8 mouse cellular contexts compared by ENCODE assay signal in genomic region chr7:3692382-3692986, GRCm38 (mm10). TPM values are rescaled to one million over a fixed set of nuclear protein-coding genes. Genes with fewer than 3 reads are reported as not detected.
A peak's percentile ranks its signal among the peaks of the same experiment; 100 is the strongest.
DNase-seq lines count a peak whose midpoint lies in the region; ATAC-seq and TF ChIP-seq lines count a peak whose summit lies in the region.

Gene Tsen34 (plus strand): TSS chr7:3692863.

- H3K27me3 ChIP-seq in forebrain, postnatal 0 days (ENCODE audit: insufficient read depth, low read length): no peaks in the 10 kb centered on the region
- no peaks in the 10 kb centered on the region for H3K27me3 ChIP-seq in hindbrain, embryonic 15.5 days
- no peaks in the 10 kb centered on the region for H3K27me3 ChIP-seq in liver, postnatal 0 days (ENCODE audit: insufficient read depth, low read length)

- peak; percentile 56; the same call in 1 of the 2 replicates for ATAC-seq in forebrain, postnatal 0 days
- ATAC-seq in hindbrain, embryonic 15.5 days (ENCODE audit: low FRiP score, low read depth): peak; percentile 1; the same call in 1 of the 2 replicates
- ATAC-seq in liver, postnatal 0 days: peak; percentile 40
- ATAC-seq in activated CD4-positive, CD25-positive, alpha-beta regulatory T cell, adult 4 months: no peak

- H3K4me1 ChIP-seq in ES-E14 (ENCODE audit: control insufficient read depth in 2 of 2, insufficient read depth in 2 of 2, low read length in 2 of 2, poor library complexity in 1 of 2): 0 out of 4 replicates have a peak, but pooled peaks cover 0 to 2% of the 10 kb centered on the region in 2 experiments
- peaks cover 12% of the 10 kb centered on the region; the same call in 1 of the 2 replicates for H3K4me1 ChIP-seq in forebrain, postnatal 0 days (ENCODE audit: insufficient read depth)
- H3K4me1 ChIP-seq in hindbrain, embryonic 15.5 days (replicated peaks): peaks cover 33% of the 10 kb centered on the region
- peaks cover 19% of the 10 kb centered on the region for H3K4me1 ChIP-seq in liver, postnatal 0 days (ENCODE audit: insufficient read depth)

- H3K4me2 ChIP-seq in forebrain, postnatal 0 days (ENCODE audit: low read depth): peak within 1 kb of the TSS; percentile 79
- H3K4me2 ChIP-seq in hindbrain, embryonic 15.5 days: peak within 1 kb of the TSS; percentile 68
- H3K4me2 ChIP-seq in liver, postnatal 0 days (ENCODE audit: low read depth, low read length): peak within 1 kb of the TSS; percentile 93

- peak within 1 kb of the TSS; percentile 89 for H3K27ac ChIP-seq in ES-E14 (ENCODE audit: insufficient read depth, low read depth, low read length, poor library complexity, severe bottlenecking)
- H3K27ac ChIP-seq in forebrain, postnatal 0 days (ENCODE audit: low read depth, low read length): peak within 1 kb of the TSS; percentile 84
- H3K27ac ChIP-seq in hindbrain, embryonic 15.5 days (replicated peaks): peak within 1 kb of the TSS; percentile 95
- H3K27ac ChIP-seq in liver, postnatal 0 days (ENCODE audit: low read depth): peak within 1 kb of the TSS; percentile 88

- peak; percentile 30; the same call in 1 of the 2 replicates for TF ChIP-seq CTCF in forebrain, postnatal 0 days (IDR thresholded peaks at IDR 0.05; ENCODE audit: low read depth)
- peak; percentile 40 for TF ChIP-seq CTCF in liver, postnatal 0 days (IDR thresholded peaks at IDR 0.05; ENCODE audit: low read depth)

- DNase-seq in heart, adult 18-20 months: no peak
- no peak for DNase-seq in heart, adult 9 months (ENCODE audit: low spot score in 2 of 2)
- no peak for DNase-seq in ES-E14 (ENCODE audit: low read depth, low spot score)
- DNase-seq in forebrain, postnatal 0 days: no peak
- no peak for DNase-seq in liver, postnatal 0 days
- DNase-seq in cerebellum, postnatal 36 days: no peak

- in situ Hi-C loops in ES-E14 (cut with MboI; ENCODE audit: low sequenced_read_pairs in 2 of 2, unreplicated experiment in 2 of 2): no loop called here

- H3K9ac ChIP-seq in ES-E14 (ENCODE audit: insufficient read depth, low read depth, low read length, poor library complexity, severe bottlenecking): peak within 1 kb of the TSS; percentile 90
- H3K9ac ChIP-seq in forebrain, postnatal 0 days: peak within 1 kb of the TSS; percentile 73
- peak within 1 kb of the TSS; percentile 94 for H3K9ac ChIP-seq in hindbrain, embryonic 15.5 days
- peak within 1 kb of the TSS; percentile 79 for H3K9ac ChIP-seq in liver, postnatal 0 days (replicated peaks)

- H3K36me3 ChIP-seq in ES-E14 (ENCODE audit: control insufficient read depth, insufficient read depth, low read length, poor library complexity, severe bottlenecking): peaks cover 3% of the 10 kb centered on the region; the same call in 1 of the 2 replicates
- H3K36me3 ChIP-seq in forebrain, postnatal 0 days (ENCODE audit: insufficient read depth): peaks cover 17% of the 10 kb centered on the region
- peaks cover 25% of the 10 kb centered on the region for H3K36me3 ChIP-seq in hindbrain, embryonic 15.5 days
- peaks cover 7% of the 10 kb centered on the region for H3K36me3 ChIP-seq in liver, postnatal 0 days (replicated peaks; ENCODE audit: insufficient read depth, low read length)

- H3K9me3 ChIP-seq in ES-E14 (ENCODE audit: control insufficient read depth, insufficient read depth, low read depth, low read length): no peaks in the 10 kb centered on the region
- H3K9me3 ChIP-seq in forebrain, postnatal 0 days (ENCODE audit: low read length): no peaks in the 10 kb centered on the region
- no peaks in the 10 kb centered on the region for H3K9me3 ChIP-seq in hindbrain, embryonic 15.5 days
- H3K9me3 ChIP-seq in liver, postnatal 0 days (ENCODE audit: low read length): no peaks in the 10 kb centered on the region

- peak within 1 kb of the TSS; percentile 86 to 93 for H3K4me3 ChIP-seq in ES-E14 (ENCODE audit: insufficient read depth in 1 of 2, low read depth in 1 of 2, low read length in 2 of 2, poor library complexity in 1 of 2, severe bottlenecking in 1 of 2)
- H3K4me3 ChIP-seq in forebrain, postnatal 0 days (ENCODE audit: low read depth, low read length): peak within 1 kb of the TSS; percentile 56
- H3K4me3 ChIP-seq in hindbrain, embryonic 15.5 days: peak within 1 kb of the TSS; percentile 85
- peak within 1 kb of the TSS; percentile 73 for H3K4me3 ChIP-seq in liver, postnatal 0 days (ENCODE audit: low read depth, low read length)

- WGBS in forebrain, postnatal 0 days: 2% methylated on average over 49 of the region's 49 CpGs
- under 1% methylated on average over 49 of the region's 49 CpGs for WGBS in hindbrain, embryonic 15.5 days
- WGBS in liver, postnatal 0 days (ENCODE audit: insufficient replicate concordance): under 1% methylated on average over 49 of the region's 49 CpGs

- no peak for TF ChIP-seq EP300 in liver, postnatal 0 days (IDR thresholded peaks at IDR 0.05; ENCODE audit: low read depth)

TF ChIP-seq in ES-E14, 5 proteins besides CTCF, POLR2A, EP300 and RAD21:
- TF ChIP-seq ZC3H11A (IDR thresholded peaks at IDR 0.05; ENCODE audit: borderline replicate concordance, low read depth, low read length) (no peak), HCFC1 (IDR thresholded peaks at IDR 0.05; ENCODE audit: borderline replicate concordance, insufficient read depth, low read length) (no peak), MAFK (IDR thresholded peaks at IDR 0.05; ENCODE audit: insufficient read depth, low read depth, low read length) (no peak), CHD2 (IDR thresholded peaks at IDR 0.05; ENCODE audit: low read depth, low read length) (no peak; the same call in 1 of the 2 replicates), ZNF384 (IDR thresholded peaks at IDR 0.05; ENCODE audit: low read depth, low read length) (no peak)

RNA-seq across cellular contexts. Expression of gene Tsen34, which starts in this region (rescaled TPM):
- total RNA-seq in heart, adult 18-20 months (2021): 10 to 100 TPM; 68.7 to 70.3 TPM
- 79.0 and 90.2 TPM in 2 replicates for total RNA-seq in ES-E14 (2012; rRNA removed)
- 291 and 292 TPM in 2 replicates for total RNA-seq in forebrain, postnatal 0 days (2014; rRNA removed)
- 259 and 282 TPM in 2 replicates for polyA plus RNA-seq in forebrain, postnatal 0 days (2015; fragmentation: Nextera tagmentation; extraction: Ambion mirVana)
- polyA plus RNA-seq in hindbrain, embryonic 15.5 days (2015; fragmentation: Nextera tagmentation; extraction: Ambion mirVana): 275 and 297 TPM in 2 replicates
- 46.1 and 50.9 TPM in 2 replicates for polyA plus RNA-seq in liver, postnatal 0 days (2015; fragmentation: Nextera tagmentation; extraction: Ambion mirVana)
- 10 to 100 TPM in 1 of 2 experiments, 1 to 10 TPM in 1; 7.5 to 10.4 TPM for polyA plus RNA-seq in activated CD4-positive, CD25-positive, alpha-beta regulatory T cell, adult 4 months (2017; shearing (Covaris generic))
